Mouse (Mus musculus) stomach, postnatal 0 days (tissue): ENCODE results near the gene Ern1.

Experiments used
- CTCF ChIP-seq: IDR thresholded peaks from 2 replicates; pipeline ENCODE4 v1.5.1; 2016; ENCODE audit warnings: antibody characterized with exemption, low read depth, mild to moderate bottlenecking, moderate library complexity
- EP300 ChIP-seq: optimal IDR thresholded peaks from 2 replicates; pipeline ENCODE3; 2016; ENCODE audit warnings: antibody characterized with exemption

DNA sequence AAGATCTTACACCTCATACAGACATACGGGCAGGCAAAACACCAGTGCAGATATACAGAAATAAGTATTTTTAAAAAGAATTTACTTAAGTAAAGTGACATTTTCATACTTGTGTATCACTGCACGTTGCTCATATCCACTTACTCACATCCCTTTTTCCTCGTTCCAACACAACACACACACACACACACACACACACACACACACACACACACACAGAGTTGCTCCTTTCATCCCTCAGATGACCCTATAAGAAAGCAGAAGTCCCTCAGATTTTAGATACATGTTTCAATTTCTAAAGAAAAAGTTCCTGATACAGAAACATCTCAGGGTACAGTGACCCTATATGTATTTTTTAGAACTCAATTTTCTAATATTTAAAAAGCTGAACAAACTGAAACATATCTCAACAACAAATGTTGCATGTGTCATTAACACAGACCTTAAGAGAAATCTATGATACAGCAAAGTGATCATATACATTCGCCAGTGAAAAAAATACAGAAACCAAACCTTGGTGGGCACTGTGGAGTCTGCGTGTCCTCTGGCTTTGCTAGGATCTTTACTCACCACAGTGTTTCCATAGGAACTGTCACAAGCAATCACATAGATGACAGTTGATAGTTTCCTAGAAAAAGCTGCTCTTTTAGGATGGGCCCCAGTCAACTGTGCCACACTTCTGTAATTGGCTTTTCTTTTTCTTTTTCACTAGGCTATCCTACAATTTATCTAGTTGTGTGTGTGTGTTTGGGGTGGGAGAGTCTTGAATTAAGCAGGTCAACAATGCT is 26.3 kb downstream of the Ern1 start:
- TF ChIP-seq CTCF (no peak), EP300 (no peak)
